Mouse (Mus musculus) MEL (cell line): ENCODE measurements around the gene Vwa3b. TPM values are rescaled to one million over a fixed set of nuclear protein-coding genes. Genes with fewer than 3 reads are reported as not detected.
"Not testable (repeated sequence)": the region's sequence is repeated elsewhere in the genome, so short reads cannot be mapped to it uniquely, and the experiment has no call there.

ENCODE experiments used
- DNase-seq: peaks from one replicate; pipeline ENCODE4 v3.0.0; 2011; ENCODE audit warnings: low read depth, low spot score
- H3K27ac ChIP-seq: 2 replicates; pipeline ENCODE4 v1.5.1; 2012; ENCODE audit warnings: low read depth, mild to moderate bottlenecking, control low read depth, low read length, moderate library complexity; ENCODE audit not compliant: control insufficient read depth
- H3K27me3 ChIP-seq, 2 experiments: fragments of 150-350 bp in 1 of 2; sonication (generic) in 1 of 2; 2 replicates each; pipeline ENCODE4 v1.6.1; 2012; ENCODE audit warnings: low read length in 2 of 2, mild to moderate bottlenecking in 2 of 2, improper control_type of control experiment in 1 of 2, moderate library complexity in 1 of 2; ENCODE audit not compliant: insufficient read depth in 2 of 2, control insufficient read depth in 1 of 2
- H3K36me3 ChIP-seq, 2 experiments: 2 replicates each; pipeline ENCODE4 v1.6.1; 2012 to 2014; ENCODE audit warnings: low read length in 2 of 2, improper control_type of control experiment in 1 of 2, inconsistent platforms in 1 of 2, mild to moderate bottlenecking in 1 of 2; ENCODE audit not compliant: insufficient read depth in 2 of 2, control insufficient read depth in 1 of 2
- H3K4me1 ChIP-seq, 2 experiments: fragments of 150-350 bp in 1 of 2; sonication (generic) in 1 of 2; 2 replicates each; pipeline ENCODE4 v1.6.1; 2012; ENCODE audit warnings: low read length in 2 of 2, improper control_type of control experiment in 1 of 2, mild to moderate bottlenecking in 1 of 2; ENCODE audit not compliant: insufficient read depth in 2 of 2, control insufficient read depth in 1 of 2
- H3K4me3 ChIP-seq, 2 experiments: fragments of 150-350 bp in 1 of 2; sonication (generic) in 1 of 2; 2 replicates each; pipeline ENCODE4 v1.5.1; 2012; ENCODE audit warnings: low read depth in 2 of 2, low read length in 2 of 2, mild to moderate bottlenecking in 2 of 2, moderate library complexity in 2 of 2, control low read depth in 1 of 2, improper control_type of control experiment in 1 of 2; ENCODE audit not compliant: control insufficient read depth in 1 of 2, insufficient read depth in 1 of 2
- H3K79me2 ChIP-seq: 2 replicates; pipeline ENCODE4 v1.6.1; 2012; ENCODE audit warnings: mild to moderate bottlenecking, low read length, moderate library complexity; ENCODE audit not compliant: control insufficient read depth, poor library complexity, insufficient read depth
- H3K9ac ChIP-seq: 2 replicates; pipeline ENCODE4 v1.6.1; 2012; ENCODE audit warnings: low read depth, mild to moderate bottlenecking, control low read depth, low read length, moderate library complexity; ENCODE audit not compliant: control insufficient read depth, poor library complexity, severe bottlenecking
- H3K9me3 ChIP-seq: fragments of 150-350 bp; sonication (generic); replicated peaks from 2 replicates; pipeline ENCODE4 v1.6.1; 2012; ENCODE audit warnings: mild to moderate bottlenecking, low read length, improper control_type of control experiment, moderate library complexity; ENCODE audit not compliant: insufficient read depth
- CHD1 ChIP-seq: IDR thresholded peaks from 2 replicates; pipeline ENCODE4 v1.6.1; 2012; ENCODE audit warnings: low read depth, mild to moderate bottlenecking, inconsistent platforms, low read length, improper control_type of control experiment
- CTCF ChIP-seq, 3 experiments: IDR thresholded peaks in 2 of 3; conservative IDR thresholded peaks in 1 of 3; 2 replicates each; pipeline ENCODE4 v1.5.1; 2011 to 2012; ENCODE audit warnings: low read length in 3 of 3, low read depth in 2 of 3, mild to moderate bottlenecking in 2 of 3, improper control_type of control experiment in 1 of 3, inconsistent platforms in 1 of 3, mixed read lengths in 1 of 3, moderate library complexity in 1 of 3; ENCODE audit not compliant: control insufficient read depth in 1 of 3, insufficient read depth in 1 of 3, poor library complexity in 1 of 3, severe bottlenecking in 1 of 3
- ELF1 ChIP-seq: IDR thresholded peaks from 2 replicates; pipeline ENCODE4 v1.6.1; 2014; ENCODE audit warnings: low read depth, mild to moderate bottlenecking, inconsistent platforms, low read length, improper control_type of control experiment, moderate library complexity
- EP300 ChIP-seq, 2 experiments: IDR thresholded peaks; 2 replicates each; pipeline ENCODE4 v1.6.1; 2011; ENCODE audit warnings: improper control_type of control experiment in 2 of 2, low read length in 2 of 2, low read depth in 1 of 2, mild to moderate bottlenecking in 1 of 2
- ETS1 ChIP-seq: IDR thresholded peaks from 2 replicates; pipeline ENCODE4 v1.6.1; 2012; ENCODE audit warnings: low read depth, mild to moderate bottlenecking, inconsistent platforms, low read length, improper control_type of control experiment, moderate library complexity
- GATA1 ChIP-seq: IDR thresholded peaks from 2 replicates; pipeline ENCODE4 v1.6.1; 2011; ENCODE audit warnings: low read depth, low read length, improper control_type of control experiment
- JUND ChIP-seq: IDR thresholded peaks from 2 replicates; pipeline ENCODE4 v1.6.1; 2011; ENCODE audit warnings: low read depth, mild to moderate bottlenecking, improper control_type of control experiment, low read length
- KAT2A ChIP-seq: conservative IDR thresholded peaks from 2 replicates; pipeline ENCODE4 v1.6.1; 2012; ENCODE audit warnings: low read depth, low read length, improper control_type of control experiment, inconsistent platforms
- MAFK ChIP-seq: IDR thresholded peaks from 2 replicates; pipeline ENCODE4 v1.6.1; 2011; ENCODE audit warnings: low read depth, mild to moderate bottlenecking, low read length, improper control_type of control experiment, borderline replicate concordance
- MAZ ChIP-seq: IDR thresholded peaks from 2 replicates; pipeline ENCODE4 v1.6.1; 2012; ENCODE audit warnings: low read depth, mild to moderate bottlenecking, inconsistent platforms, low read length, improper control_type of control experiment
- MEF2A ChIP-seq: IDR thresholded peaks from 2 replicates; pipeline ENCODE4 v1.6.1; 2014; ENCODE audit warnings: low read depth, mild to moderate bottlenecking, inconsistent platforms, low read length, improper control_type of control experiment; ENCODE audit not compliant: poor library complexity, insufficient replicate concordance, severe bottlenecking; ENCODE audit errors: extremely low read depth
- MXI1 ChIP-seq: IDR thresholded peaks from 2 replicates; pipeline ENCODE4 v1.6.1; 2011; ENCODE audit warnings: mild to moderate bottlenecking, low read depth, low read length, improper control_type of control experiment
- NELFE ChIP-seq: IDR thresholded peaks from 2 replicates; pipeline ENCODE4 v1.6.1; 2011; ENCODE audit warnings: low read depth, low read length, improper control_type of control experiment
- NRF1 ChIP-seq: IDR thresholded peaks from 2 replicates; pipeline ENCODE4 v1.6.1; 2014; ENCODE audit warnings: low read depth, mild to moderate bottlenecking, inconsistent platforms, low read length, improper control_type of control experiment, moderate library complexity; ENCODE audit not compliant: poor library complexity, insufficient read depth, severe bottlenecking
- POLR2AphosphoS2 ChIP-seq: IDR thresholded peaks from 2 replicates; pipeline ENCODE4 v1.6.1; 2011; ENCODE audit warnings: low read length, improper control_type of control experiment
- POLR2AphosphoS5 ChIP-seq: IDR thresholded peaks from 2 replicates; pipeline ENCODE4 v1.6.1; 2012; ENCODE audit warnings: low read depth, borderline replicate concordance, mild to moderate bottlenecking, inconsistent platforms, low read length, moderate library complexity, mixed read lengths
- RCOR1 ChIP-seq: IDR thresholded peaks from 2 replicates; pipeline ENCODE4 v1.6.1; 2012; ENCODE audit warnings: low read depth, mild to moderate bottlenecking, inconsistent platforms, low read length, improper control_type of control experiment
- SMC3 ChIP-seq: IDR thresholded peaks from 2 replicates; pipeline ENCODE4 v1.6.1; 2011; ENCODE audit warnings: low read depth, low read length, improper control_type of control experiment
- TAL1 ChIP-seq: IDR thresholded peaks from 2 replicates; pipeline ENCODE4 v1.6.1; 2012; ENCODE audit warnings: mild to moderate bottlenecking, inconsistent platforms, low read length, moderate library complexity, mixed read lengths
- TBP ChIP-seq: IDR thresholded peaks from 2 replicates; pipeline ENCODE4 v1.8.0; 2011; ENCODE audit warnings: low read depth, low read length, improper control_type of control experiment
- UBTF ChIP-seq: IDR thresholded peaks from 2 replicates; pipeline ENCODE4 v1.6.1; 2012; ENCODE audit warnings: low read depth, mild to moderate bottlenecking, inconsistent platforms, low read length, improper control_type of control experiment, moderate library complexity, borderline replicate concordance; ENCODE audit not compliant: insufficient read depth
- USF1 ChIP-seq: IDR thresholded peaks from 2 replicates; pipeline ENCODE4 v1.6.1; 2014; ENCODE audit warnings: low read depth, mild to moderate bottlenecking, inconsistent platforms, low read length, improper control_type of control experiment, moderate library complexity
- ZC3H11A ChIP-seq: IDR thresholded peaks from 2 replicates; pipeline ENCODE4 v1.6.1; 2012; ENCODE audit warnings: low read depth, mild to moderate bottlenecking, inconsistent platforms, low read length, improper control_type of control experiment
- ZKSCAN1 ChIP-seq: IDR thresholded peaks from 2 replicates; pipeline ENCODE4 v1.6.1; 2012; ENCODE audit warnings: low read depth, mild to moderate bottlenecking, inconsistent platforms, low read length, improper control_type of control experiment, moderate library complexity
- ZMIZ1 ChIP-seq: IDR thresholded peaks from 2 replicates; pipeline ENCODE4 v1.6.1; 2012; ENCODE audit warnings: low read depth, mild to moderate bottlenecking, inconsistent platforms, low read length, improper control_type of control experiment, moderate library complexity
- ZNF384 ChIP-seq: IDR thresholded peaks from 2 replicates; pipeline ENCODE4 v1.6.1; 2012; ENCODE audit warnings: low read depth, mild to moderate bottlenecking, inconsistent platforms, low read length, improper control_type of control experiment
- polyA plus RNA-seq, 2 experiments: library from polyadenylated mRNA; stranded (reverse) in 1 of 2; unstranded in 1 of 2; fragments of >175 nt in 1 of 2; fragments of >200 nt in 1 of 2; gene quantifications; 2 replicates each; pipeline versions ENCODE4 v1.2.1 to v1.2.4; 2012; ENCODE audit warnings: low replicate concordance in 2 of 2, low read depth in 1 of 2; ENCODE audit not compliant: insufficient read length in 2 of 2, insufficient read depth in 1 of 2, missing spikeins in 1 of 2
- total RNA-seq: library from RNA; depleted of rRNA; stranded (reverse); fragments of 300-350 nt; gene quantifications from 2 replicates; pipeline ENCODE4 v1.2.3, GENCODE M21; 2012

The Vwa3b gene
- total and polyA plus RNA-seq, 3 experiments, result not detected

DNA sequence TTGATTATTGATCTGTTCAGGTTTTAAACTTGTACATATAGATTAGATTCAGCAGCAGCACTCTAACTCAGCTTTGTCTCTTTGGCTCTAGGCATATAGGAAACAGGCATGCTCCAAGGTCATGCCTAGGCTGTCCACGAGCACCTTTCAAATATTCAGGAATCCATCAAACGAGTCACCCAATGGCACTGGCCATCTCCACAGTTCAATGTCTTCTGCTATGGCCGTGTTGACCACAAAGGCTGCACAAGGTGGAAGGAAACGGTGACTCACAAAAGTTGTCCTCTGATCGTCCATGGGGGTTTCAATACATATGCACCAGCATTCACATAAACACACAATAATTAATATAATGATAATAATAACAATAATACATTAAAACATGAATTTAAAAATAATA is 21.4 kb upstream of the Vwa3b start:
- H3K9ac ChIP-seq, result no peak overlapping the region
- H3K27me3 ChIP-seq, result peaks cover 0 to 2% of the 10 kb centered on the region in 2 experiments; a peak in 1 of 4 replicates

DNA sequence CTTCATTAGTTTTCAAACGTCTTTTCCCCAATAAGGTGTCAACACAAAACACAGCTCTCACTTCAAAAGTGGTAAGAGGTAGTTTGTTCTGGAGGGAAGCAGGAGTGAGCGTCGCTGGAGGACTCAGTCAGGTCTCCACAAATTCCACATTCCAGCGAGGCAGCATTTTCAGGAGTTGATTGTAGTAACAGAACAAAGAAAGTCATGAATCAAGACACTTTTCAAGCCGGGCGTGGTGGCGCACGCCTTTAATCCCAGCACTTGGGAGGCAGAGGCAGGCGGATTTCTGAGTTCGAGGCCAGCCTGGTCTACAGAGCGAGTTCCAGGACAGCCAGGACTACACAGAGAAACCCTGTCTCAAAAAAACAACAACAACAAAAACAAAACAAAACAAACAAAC is 19.9 kb upstream of the Vwa3b start:
- not testable (repeated sequence) for H3K9me3 ChIP-seq, H3K27ac ChIP-seq, H3K4me1 ChIP-seq, H3K9ac ChIP-seq, H3K4me3 ChIP-seq, DNase-seq, H3K27me3 ChIP-seq, H3K79me2 ChIP-seq, H3K36me3 ChIP-seq

More for the DNA sequence above, 21.4 kb upstream of the Vwa3b start:
- H3K4me3 ChIP-seq, result no peak overlapping the region
- TF ChIP-seq MAFK (no peak), POLR2AphosphoS5 (no peak), EP300 (IDR thresholded peaks at IDR 0.05; ENCODE audit: low read depth in 1 of 2, low read length in 2 of 2) (no peak), MXI1 (no peak), MAZ (no peak), ELF1 (no peak), RCOR1 (no peak), CHD1 (no peak), CTCF (IDR thresholded peaks at IDR 0.05 in 2 of 3, conservative IDR thresholded peaks at IDR 0.05 in 1 of 3; ENCODE audit: control insufficient read depth in 1 of 3, insufficient read depth in 1 of 3, low read depth in 2 of 3, low read length in 3 of 3, poor library complexity in 1 of 3, severe bottlenecking in 1 of 3) (no peak), ZC3H11A (no peak), POLR2AphosphoS2 (no peak), ZNF384 (no peak), USF1 (no peak)
- TF ChIP-seq, all 39 proteins: peak for 0
- H3K4me1 ChIP-seq, result peaks cover 4% of the 10 kb centered on the region in 2 experiments; a peak in 1 of 4 replicates
- H3K36me3 ChIP-seq, result peaks cover 0 to 2% of the 10 kb centered on the region in 2 experiments; a peak in 2 of 4 replicates
- no peak for DNase-seq
- no peaks in the 10 kb centered on the region for H3K9me3 ChIP-seq
- H3K27ac ChIP-seq, result no peak overlapping the region
- no peaks in the 10 kb centered on the region for H3K79me2 ChIP-seq

DNA sequence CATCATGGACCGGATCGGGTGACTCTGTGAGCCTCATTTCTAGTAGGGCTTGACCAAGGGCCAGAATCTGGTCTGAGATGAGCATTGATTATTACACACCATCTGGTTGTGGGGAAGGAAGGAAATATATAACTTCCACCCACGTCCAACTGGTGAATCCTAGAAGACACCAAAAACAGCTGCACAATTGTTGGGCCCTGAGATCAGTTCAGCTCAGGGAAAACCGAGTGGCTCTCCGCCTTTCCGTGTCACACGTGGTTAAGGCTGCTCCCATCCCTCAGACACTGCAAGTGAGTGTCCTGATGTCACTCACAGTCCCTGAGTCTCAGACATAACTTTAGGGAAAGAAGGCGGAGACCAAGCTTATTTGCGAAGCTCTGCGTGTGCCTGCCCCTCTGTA is 16.5 kb upstream of the Vwa3b start:
- Histone ChIP-seq H3K36me3 (peaks cover 0 to 5% of the 10 kb centered on the region in 2 experiments; a peak in 2 of 4 replicates), H3K79me2 (no peaks in the 10 kb centered on the region), H3K9ac (no peak overlapping the region), H3K4me3 (no peak overlapping the region), H3K4me1 (peaks cover 2 to 7% of the 10 kb centered on the region in 2 experiments; a peak in 3 of 4 replicates), H3K27ac (no peak overlapping the region), H3K27me3 (peaks cover 0 to 2% of the 10 kb centered on the region in 2 experiments; a peak in 3 of 4 replicates), H3K9me3 (no peaks in the 10 kb centered on the region)
- no peak for DNase-seq
- TF ChIP-seq TAL1, result no peak
- no peak for TF ChIP-seq GATA1
- TF ChIP-seq MEF2A, result no peak
- no peak for TF ChIP-seq TBP
- TF ChIP-seq USF1, result no peak
- TF ChIP-seq MAFK, result no peak
- TF ChIP-seq ZNF384, result no peak
- TF ChIP-seq KAT2A, result no peak
- no peak for TF ChIP-seq UBTF
- TF ChIP-seq ZKSCAN1, result no peak
- TF ChIP-seq ETS1, result no peak
- TF ChIP-seq JUND, result no peak
- TF ChIP-seq NELFE, result no peak
- no peak for TF ChIP-seq POLR2AphosphoS2
- TF ChIP-seq NRF1, result no peak
- TF ChIP-seq MAZ, result no peak
- TF ChIP-seq ZMIZ1, result no peak
- TF ChIP-seq SMC3, result no peak
